Mouse (Mus musculus) E14TG2a.4 (cell line): ENCODE measurements around the gene Rnf169.

ENCODE experiments used
- CTCF ChIP-seq: conservative IDR thresholded peaks from 2 replicates; pipeline ENCODE4 v1.5.1; 2014; ENCODE audit warnings: low read length
- POU5F1 ChIP-seq: IDR thresholded peaks from 2 replicates; pipeline ENCODE4 v1.6.1; 2014; ENCODE audit warnings: low read length, borderline replicate concordance

DNA sequence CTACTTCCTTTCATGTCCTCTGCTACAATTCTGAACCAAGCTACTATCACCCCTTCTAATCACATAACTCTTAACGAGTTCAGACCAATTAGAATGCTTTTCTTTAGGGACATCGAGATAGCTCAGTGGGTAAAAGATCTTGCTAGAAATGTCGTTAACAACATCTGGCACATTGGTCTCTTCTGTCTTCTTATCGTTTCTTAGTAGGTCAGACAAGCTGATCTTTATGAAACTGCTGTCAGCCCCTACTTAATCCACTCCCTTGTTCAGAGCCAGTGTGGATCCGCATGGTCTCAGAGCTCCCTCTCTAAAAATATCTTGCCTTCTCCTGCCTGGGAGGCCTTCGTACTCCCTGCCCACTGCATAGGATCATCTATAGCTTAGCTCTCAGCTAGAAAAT lies 106.3 kb downstream of the Rnf169 start:
- no peak for TF ChIP-seq CTCF
- no peak for TF ChIP-seq POU5F1
